Mouse (Mus musculus) erythroid progenitor cell, adult 5-6 weeks (primary cell): Measurements from ENCODE around the gene Tcp1. TPM values are rescaled to one million over a fixed set of nuclear protein-coding genes. Genes with fewer than 3 reads are reported as not detected.
"Not testable (repeated sequence)": the region's sequence is repeated elsewhere in the genome, so short reads cannot be mapped to it uniquely, and the experiment has no call there.

Experiments
- ATAC-seq: replicated peaks from 2 replicates; pipeline ENCODE4 v1.8.0; 2016; ENCODE audit warnings: moderate number of reproducible peaks, mild to moderate bottlenecking, moderate TSS enrichment, inconsistent platforms; ENCODE audit not compliant: poor library complexity, low FRiP score, severe bottlenecking
- total RNA-seq, 2 experiments: library from RNA; stranded (forward) in 1 of 2; stranded (reverse) in 1 of 2; fragments of 150-400 nt in 1 of 2; fragments of 186-747, 209-891 nt in 1 of 2; gene quantifications; 2 replicates each; pipeline versions ENCODE4 v1.2.3 to v1.2.4; 2015 to 2017; ENCODE audit warnings: low replicate concordance in 2 of 2

The Tcp1 gene
- total RNA-seq, 2 experiments from 2014 or later, result 173 to 220 TPM

- not testable (repeated sequence) for ATAC-seq
Observed at GRCm38 (mm10) chr17:12959377-12959776, 43.9 kb downstream of the Tcp1 start.

GRCm38 (mm10) chr17:12960331-12960873 lies 44.9 kb downstream of the Tcp1 start, which contains the start of gene Acat2:
TSS of gene Acat2 (minus strand) at chr17:12960747.
- peak; percentile 97 for ATAC-seq

GRCm38 (mm10) chr17:12963476-12963875 lies 48.0 kb downstream of the Tcp1 start:
- no peak for ATAC-seq

GRCm38 (mm10) chr17:12967173-12967572 lies 51.7 kb downstream of the Tcp1 start:
- no peak for ATAC-seq

GRCm38 (mm10) chr17:12973851-12974250 lies 58.4 kb downstream of the Tcp1 start:
- no peak for ATAC-seq

Other genes with a start within 250 kb of the Tcp1 start
- gene Slc22a1, start 239.9 kb upstream of the Tcp1 start, total RNA-seq (2015; ENCODE audit: low replicate concordance), result not detected in 2 replicates
- 0.26 TPM in 1 of 2 replicates, not detected in the other for gene Slc22a1, start 239.9 kb upstream of the Tcp1 start, total RNA-seq (2017; ENCODE audit: low replicate concordance)
- gene Igf2r, start 146.0 kb upstream of the Tcp1 start, total RNA-seq (2015; ENCODE audit: low replicate concordance), result 1.7 and 2.2 TPM in 2 replicates
- gene Igf2r, start 146.0 kb upstream of the Tcp1 start, total RNA-seq (2017; ENCODE audit: low replicate concordance), result 5.4 and 12.9 TPM in 2 replicates
- not detected in 2 replicates for gene Mas1, start 47.6 kb upstream of the Tcp1 start, total RNA-seq (2015; ENCODE audit: low replicate concordance)
- gene Mas1, start 47.6 kb upstream of the Tcp1 start, total RNA-seq (2017; ENCODE audit: low replicate concordance), result not detected in 2 replicates
- gene Mrgprh, start 39.7 kb upstream of the Tcp1 start, total RNA-seq (2015; ENCODE audit: low replicate concordance), result not detected in 2 replicates
- gene Mrgprh, start 39.7 kb upstream of the Tcp1 start, total RNA-seq (2017; ENCODE audit: low replicate concordance), result not detected in 2 replicates
- 2.9 TPM in 1 of 2 replicates, not detected in the other for gene Pnldc1, start 5.5 kb upstream of the Tcp1 start, total RNA-seq (2015; ENCODE audit: low replicate concordance)
- gene Pnldc1, start 5.5 kb upstream of the Tcp1 start, total RNA-seq (2017; ENCODE audit: low replicate concordance), result 7.4 TPM in 1 of 2 replicates, not detected in the other
- gene Mrpl18, start 644 bp downstream of the Tcp1 start, total RNA-seq (2015; ENCODE audit: low replicate concordance), result 96.0 and 107 TPM in 2 replicates
- 57.0 and 93.7 TPM in 2 replicates for gene Mrpl18, start 644 bp downstream of the Tcp1 start, total RNA-seq (2017; ENCODE audit: low replicate concordance)
- gene Acat3, start 24.9 kb downstream of the Tcp1 start, total RNA-seq (2015; ENCODE audit: low replicate concordance), result not detected in 2 replicates
- gene Acat3, start 24.9 kb downstream of the Tcp1 start, total RNA-seq (2017; ENCODE audit: low replicate concordance), result not detected in 2 replicates
- gene Acat2, start 45.0 kb downstream of the Tcp1 start, total RNA-seq (2015; ENCODE audit: low replicate concordance), result 3.2 and 17.2 TPM in 2 replicates
- 3.9 and 7.3 TPM in 2 replicates for gene Acat2, start 45.0 kb downstream of the Tcp1 start, total RNA-seq (2017; ENCODE audit: low replicate concordance)
- 66.0 and 97.3 TPM in 2 replicates for gene Wtap, start 78.5 kb downstream of the Tcp1 start, total RNA-seq (2015; ENCODE audit: low replicate concordance)
- 108 and 124 TPM in 2 replicates for gene Wtap, start 78.5 kb downstream of the Tcp1 start, total RNA-seq (2017; ENCODE audit: low replicate concordance)
- gene Sod2, start 91.1 kb downstream of the Tcp1 start, total RNA-seq (2015; ENCODE audit: low replicate concordance), result 18.4 and 58.3 TPM in 2 replicates
- 8.0 and 16.8 TPM in 2 replicates for gene Sod2, start 91.1 kb downstream of the Tcp1 start, total RNA-seq (2017; ENCODE audit: low replicate concordance)
- not detected in 2 replicates for gene Gpr31b, start 136.6 kb downstream of the Tcp1 start, total RNA-seq (2015; ENCODE audit: low replicate concordance)
- not detected in 2 replicates for gene Gpr31b, start 136.6 kb downstream of the Tcp1 start, total RNA-seq (2017; ENCODE audit: low replicate concordance)
- gene Tcp10b, start 145.4 kb downstream of the Tcp1 start, total RNA-seq (2015; ENCODE audit: low replicate concordance), result not detected in 2 replicates
- 0.39 TPM in 1 of 2 replicates, not detected in the other for gene Tcp10b, start 145.4 kb downstream of the Tcp1 start, total RNA-seq (2017; ENCODE audit: low replicate concordance)
- gene Unc93a, start 216.1 kb downstream of the Tcp1 start, total RNA-seq (2015; ENCODE audit: low replicate concordance), result not detected in 2 replicates
- gene Unc93a, start 216.1 kb downstream of the Tcp1 start, total RNA-seq (2017; ENCODE audit: low replicate concordance), result not detected in 2 replicates